ENCODE assay signal across 8 mouse cellular contexts in the genomic region with DNA sequence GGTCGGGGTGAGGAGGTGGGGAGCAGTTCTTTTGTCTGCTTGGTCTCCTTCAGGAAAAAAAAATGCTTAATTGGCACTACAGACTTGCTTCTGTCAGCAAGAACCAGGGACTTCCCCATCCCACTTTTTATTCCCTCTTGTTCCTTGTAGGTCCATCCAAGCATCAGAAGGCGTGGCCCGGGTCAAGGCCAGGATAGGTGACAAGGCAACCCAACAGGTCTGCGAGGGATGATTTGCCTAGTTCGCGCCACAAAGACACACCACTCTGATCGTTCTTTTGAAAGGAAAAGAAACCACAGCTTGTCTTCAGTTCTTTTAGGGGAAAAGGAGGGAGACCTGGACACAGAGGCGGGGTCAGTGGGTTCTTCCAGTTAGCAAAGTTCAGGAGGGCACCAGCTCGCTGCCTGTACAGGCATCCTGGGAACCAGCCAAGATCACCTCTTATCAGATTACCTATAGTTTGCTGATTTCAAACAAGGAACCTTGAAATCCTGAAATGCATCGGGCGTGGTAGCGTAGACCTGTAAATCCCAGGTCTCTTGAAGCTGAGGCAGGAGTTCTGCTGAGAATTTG. TPM values are rescaled to one million over a fixed set of nuclear protein-coding genes. Genes with fewer than 3 reads are reported as not detected.
DNase-seq lines count a peak whose midpoint lies in the region; ATAC-seq and TF ChIP-seq lines count a peak whose summit lies in the region.

No protein-coding gene starts in this region.

- TF ChIP-seq CTCF in liver, postnatal 0 days (IDR thresholded peaks at IDR 0.05; ENCODE audit: low read depth) = no peak

- 47% methylated on average over 12 of the region's 12 CpGs for WGBS in hindbrain, embryonic 16.5 days
- 23% methylated on average over 12 of the region's 12 CpGs for WGBS in liver, postnatal 0 days (ENCODE audit: insufficient replicate concordance)

- TF ChIP-seq EP300 in liver, postnatal 0 days (IDR thresholded peaks at IDR 0.05; ENCODE audit: low read depth) = no peak

- DNase-seq in frontal cortex, postnatal 14 days (ENCODE audit: low spot score in 2 of 2) = no peak
- peak; percentile 65 for DNase-seq in ES-CJ7 (ENCODE audit: low read depth, low spot score)
- DNase-seq in liver, postnatal 0 days = no peak
- DNase-seq in B cell, adult 2 months = no peak
- no peak for DNase-seq in heart, adult 8-10 months (ENCODE audit: low spot score)

- H3K4me2 ChIP-seq in hindbrain, embryonic 16.5 days (ENCODE audit: low read length) = peak overlapping the region; percentile 96
- peak overlapping the region; percentile 92 for H3K4me2 ChIP-seq in liver, postnatal 0 days (ENCODE audit: low read depth, low read length)

- no peak overlapping the region for H3K27ac ChIP-seq in hindbrain, embryonic 16.5 days (ENCODE audit: low read depth, low read length)
- H3K27ac ChIP-seq in liver, postnatal 0 days (ENCODE audit: low read depth) = no peak overlapping the region

- no peaks in the 10 kb centered on the region for H3K27me3 ChIP-seq in hindbrain, embryonic 16.5 days (replicated peaks; ENCODE audit: control insufficient read depth, insufficient read depth, low read length)
- H3K27me3 ChIP-seq in liver, postnatal 0 days (ENCODE audit: insufficient read depth, low read length) = peaks cover 24% of the 10 kb centered on the region

- no peaks in the 10 kb centered on the region for H3K36me3 ChIP-seq in hindbrain, embryonic 16.5 days (ENCODE audit: control insufficient read depth, insufficient read depth, low read length)
- no peaks in the 10 kb centered on the region for H3K36me3 ChIP-seq in liver, postnatal 0 days (replicated peaks; ENCODE audit: insufficient read depth, low read length)

- H3K4me1 ChIP-seq in hindbrain, embryonic 16.5 days (ENCODE audit: control insufficient read depth, insufficient read depth, low read depth, low read length) = peaks cover 5% of the 10 kb centered on the region; the same call in 1 of the 2 replicates
- peaks cover 9% of the 10 kb centered on the region; the same call in 1 of the 2 replicates for H3K4me1 ChIP-seq in liver, postnatal 0 days (ENCODE audit: insufficient read depth)

- peak overlapping the region; percentile 69 for H3K4me3 ChIP-seq in hindbrain, embryonic 16.5 days (ENCODE audit: low read length)
- peak overlapping the region; percentile 50 for H3K4me3 ChIP-seq in liver, postnatal 0 days (ENCODE audit: low read depth, low read length)

- H3K9ac ChIP-seq in hindbrain, embryonic 16.5 days (ENCODE audit: low read depth, low read length) = no peak overlapping the region
- H3K9ac ChIP-seq in liver, postnatal 0 days (replicated peaks) = no peak overlapping the region

- ATAC-seq in frontal cortex, adult (ENCODE audit: low TSS enrichment) = peak; percentile 20; the same call in 1 of the 2 replicates
- ATAC-seq in hindbrain, embryonic 16.5 days = no peak
- no peak for ATAC-seq in liver, postnatal 0 days
- ATAC-seq in activated CD4-positive, CD25-positive, alpha-beta regulatory T cell, adult 4 months = no peak

- no peaks in the 10 kb centered on the region for H3K9me3 ChIP-seq in hindbrain, embryonic 16.5 days (ENCODE audit: control insufficient read depth, low read length)
- H3K9me3 ChIP-seq in liver, postnatal 0 days (ENCODE audit: low read length) = no peaks in the 10 kb centered on the region

RNA-seq across cellular contexts. Expression of gene Slc35f2, which starts 0.5 kb away (rescaled TPM):
- 20.4 and 23.5 TPM in 2 replicates for polyA plus RNA-seq in hindbrain, embryonic 16.5 days (2015; fragmentation: Nextera tagmentation; extraction: Ambion mirVana)
- 0.14 and 0.22 TPM in 2 replicates for polyA plus RNA-seq in liver, postnatal 0 days (2015; fragmentation: Nextera tagmentation; extraction: Ambion mirVana)
- total RNA-seq in heart, adult 8-10 months (2022) = under 1 TPM in 1 of 4 experiments, not detected in 3; 0.11 TPM
- 10 to 100 TPM in 1 of 2 experiments, 1 to 10 TPM in 1; 6.7 to 10.9 TPM for polyA plus RNA-seq in activated CD4-positive, CD25-positive, alpha-beta regulatory T cell, adult 4 months (2017; shearing (Covaris generic))
